Mouse (Mus musculus) megakaryocyte progenitor cell, adult 5-6 weeks (primary cell): ENCODE results near the gene Kcnj14. TPM values are rescaled to one million over a fixed set of nuclear protein-coding genes. Genes with fewer than 3 reads are reported as not detected.

Experiments
- ATAC-seq: replicated peaks from 2 replicates; pipeline ENCODE4 v1.8.0; 2016; ENCODE audit warnings: mild to moderate bottlenecking, moderate TSS enrichment, inconsistent platforms; ENCODE audit not compliant: poor library complexity
- total RNA-seq, 2 experiments: library from RNA; stranded (forward) in 1 of 2; stranded (reverse) in 1 of 2; fragments of 157-497, 149-512 nt in 1 of 2; fragments of 200-1000 nt in 1 of 2; gene quantifications; 2 replicates each; pipeline versions ENCODE4 v1.2.3 to v1.2.4; 2015 to 2017

The Kcnj14 gene
- total RNA-seq, 2 experiments from 2014 or later = 0.05 TPM; not detected in 1

GRCm38 (mm10) chr7:45767500-45767899 lies 57.1 kb downstream of the Kcnj14 start:
- no peak for ATAC-seq

- no peak for ATAC-seq
Observed at GRCm38 (mm10) chr7:45766764-45767163, 57.8 kb downstream of the Kcnj14 start.

Other genes with a start within 250 kb of the Kcnj14 start
- gene Fgf21, start 209.3 kb downstream of the Kcnj14 start, total RNA-seq (2015) = not detected in 2 replicates
- not detected in 2 replicates for gene Fgf21, start 209.3 kb downstream of the Kcnj14 start, total RNA-seq (2017)
- not detected in 2 replicates for gene Fut1, start 207.5 kb downstream of the Kcnj14 start, total RNA-seq (2015)
- not detected in 2 replicates for gene Fut1, start 207.5 kb downstream of the Kcnj14 start, total RNA-seq (2017)
- 0.32 TPM in 1 of 2 replicates, not detected in the other for gene Izumo1, start 203.0 kb downstream of the Kcnj14 start, total RNA-seq (2015)
- gene Izumo1, start 203.0 kb downstream of the Kcnj14 start, total RNA-seq (2017) = 0.24 TPM in 1 of 2 replicates, not detected in the other
- 0.10 TPM in 1 of 2 replicates, not detected in the other for gene Rasip1, start 197.3 kb downstream of the Kcnj14 start, total RNA-seq (2015)
- 0.08 TPM in 1 of 2 replicates, not detected in the other for gene Rasip1, start 197.3 kb downstream of the Kcnj14 start, total RNA-seq (2017)
- gene Mamstr, start 184.8 kb downstream of the Kcnj14 start, total RNA-seq (2015) = 0.64 TPM in 1 of 2 replicates, not detected in the other
- 0.12 TPM in 1 of 2 replicates, not detected in the other for gene Mamstr, start 184.8 kb downstream of the Kcnj14 start, total RNA-seq (2017)
- gene Fut2, start 158.4 kb downstream of the Kcnj14 start, total RNA-seq (2015) = not detected in 2 replicates
- not detected in 2 replicates for gene Fut2, start 158.4 kb downstream of the Kcnj14 start, total RNA-seq (2017)
- gene Ntn5, start 140.8 kb downstream of the Kcnj14 start, total RNA-seq (2015) = not detected in 2 replicates
- not detected in 2 replicates for gene Ntn5, start 140.8 kb downstream of the Kcnj14 start, total RNA-seq (2017)
- gene Sec1, start 130.4 kb downstream of the Kcnj14 start, total RNA-seq (2015) = not detected in 2 replicates
- not detected in 2 replicates for gene Sec1, start 130.4 kb downstream of the Kcnj14 start, total RNA-seq (2017)
- gene Car11, start 124.9 kb downstream of the Kcnj14 start, total RNA-seq (2015) = not detected in 2 replicates
- not detected in 2 replicates for gene Car11, start 124.9 kb downstream of the Kcnj14 start, total RNA-seq (2017)
- gene Dbp, start 119.7 kb downstream of the Kcnj14 start, total RNA-seq (2015) = 3.6 and 5.6 TPM in 2 replicates
- gene Dbp, start 119.7 kb downstream of the Kcnj14 start, total RNA-seq (2017) = 6.2 and 7.2 TPM in 2 replicates
- gene Rpl18, start 109.3 kb downstream of the Kcnj14 start, total RNA-seq (2015) = 1,825 and 1,988 TPM in 2 replicates
- gene Rpl18, start 109.3 kb downstream of the Kcnj14 start, total RNA-seq (2017) = 1,777 and 2,306 TPM in 2 replicates
- 10.6 and 14.5 TPM in 2 replicates for gene Sphk2, start 106.8 kb downstream of the Kcnj14 start, total RNA-seq (2015)
- gene Sphk2, start 106.8 kb downstream of the Kcnj14 start, total RNA-seq (2017) = 9.8 and 10.2 TPM in 2 replicates
- 0.54 and 0.78 TPM in 2 replicates for gene Fam83e, start 103.6 kb downstream of the Kcnj14 start, total RNA-seq (2015)
- 0.37 and 0.51 TPM in 2 replicates for gene Fam83e, start 103.6 kb downstream of the Kcnj14 start, total RNA-seq (2017)
- not detected in 2 replicates for gene Spaca4, start 99.0 kb downstream of the Kcnj14 start, total RNA-seq (2015)
- not detected in 2 replicates for gene Spaca4, start 99.0 kb downstream of the Kcnj14 start, total RNA-seq (2017)
- 0.07 TPM in 2 replicates for gene Lmtk3, start 41.0 kb downstream of the Kcnj14 start, total RNA-seq (2015)
- not detected in 2 replicates for gene Lmtk3, start 41.0 kb downstream of the Kcnj14 start, total RNA-seq (2017)
- gene Sult2b1, start 40.1 kb downstream of the Kcnj14 start, total RNA-seq (2015) = 1.2 and 1.7 TPM in 2 replicates
- gene Sult2b1, start 40.1 kb downstream of the Kcnj14 start, total RNA-seq (2017) = 1.9 and 6.4 TPM in 2 replicates
- gene Cyth2, start 10.2 kb downstream of the Kcnj14 start, total RNA-seq (2015) = 17.9 and 26.3 TPM in 2 replicates
- 32.4 and 34.5 TPM in 2 replicates for gene Cyth2, start 10.2 kb downstream of the Kcnj14 start, total RNA-seq (2017)
- 22.6 and 25.1 TPM in 2 replicates for gene Grwd1, start 6.2 kb upstream of the Kcnj14 start, total RNA-seq (2015)
- 24.2 and 26.9 TPM in 2 replicates for gene Grwd1, start 6.2 kb upstream of the Kcnj14 start, total RNA-seq (2017)
- 113 and 145 TPM in 2 replicates for gene Kdelr1, start 48.0 kb upstream of the Kcnj14 start, total RNA-seq (2015)
- gene Kdelr1, start 48.0 kb upstream of the Kcnj14 start, total RNA-seq (2017) = 68.3 and 73.1 TPM in 2 replicates
- gene Grin2d, start 53.6 kb upstream of the Kcnj14 start, total RNA-seq (2015) = not detected in 2 replicates
- gene Grin2d, start 53.6 kb upstream of the Kcnj14 start, total RNA-seq (2017) = under 0.01 TPM in 1 of 2 replicates, not detected in the other
- gene Syngr4, start 71.9 kb upstream of the Kcnj14 start, total RNA-seq (2015) = 1.3 and 1.5 TPM in 2 replicates
- 2.1 TPM in 1 of 2 replicates, not detected in the other for gene Syngr4, start 71.9 kb upstream of the Kcnj14 start, total RNA-seq (2017)
- 5.3 TPM in 2 replicates for gene Tmem143, start 72.2 kb upstream of the Kcnj14 start, total RNA-seq (2015)
- 8.1 and 17.2 TPM in 2 replicates for gene Tmem143, start 72.2 kb upstream of the Kcnj14 start, total RNA-seq (2017)
- gene Emp3, start 96.6 kb upstream of the Kcnj14 start, total RNA-seq (2015) = 238 and 280 TPM in 2 replicates
- gene Emp3, start 96.6 kb upstream of the Kcnj14 start, total RNA-seq (2017) = 186 and 203 TPM in 2 replicates
- 0.99 and 2.0 TPM in 2 replicates for gene Ccdc114, start 99.3 kb upstream of the Kcnj14 start, total RNA-seq (2015)
- gene Ccdc114, start 99.3 kb upstream of the Kcnj14 start, total RNA-seq (2017) = 2.6 and 3.3 TPM in 2 replicates
- gene Abcc6, start 205.5 kb upstream of the Kcnj14 start, total RNA-seq (2015) = not detected in 2 replicates
- not detected in 2 replicates for gene Abcc6, start 205.5 kb upstream of the Kcnj14 start, total RNA-seq (2017)
- 38.6 and 39.3 TPM in 2 replicates for gene Nomo1, start 208.9 kb upstream of the Kcnj14 start, total RNA-seq (2015)
- gene Nomo1, start 208.9 kb upstream of the Kcnj14 start, total RNA-seq (2017) = 53.2 and 57.4 TPM in 2 replicates